Mouse (Mus musculus): ENCODE results near the gene Ush1c. TPM values are rescaled to one million over a fixed set of nuclear protein-coding genes. Genes with fewer than 3 reads are reported as not detected.

Ush1c gene
- polyA plus RNA-seq (2015; fragmentation: Nextera tagmentation; extraction: Ambion mirVana), result 1.6 and 2.3 TPM in 2 replicates

- Histone ChIP-seq H3K4me1 (ENCODE audit: control insufficient read depth, insufficient read depth, low read length) (peaks cover 19% of the 10 kb centered on the region), H3K27me3 (ENCODE audit: control insufficient read depth, insufficient read depth, low read depth, low read length) (no peaks in the 10 kb centered on the region; the same call in 1 of the 2 replicates), H3K4me3 (ENCODE audit: low read depth, low read length) (no peak within 1 kb of the TSS), H3K27ac (ENCODE audit: low read length) (no peak within 1 kb of the TSS), H3K36me3 (ENCODE audit: control insufficient read depth, insufficient read depth, low read length) (no peaks in the 10 kb centered on the region), H3K9ac (ENCODE audit: low read depth, low read length) (no peak within 1 kb of the TSS), H3K4me2 (ENCODE audit: low read length) (no peak within 1 kb of the TSS), H3K9me3 (replicated peaks; ENCODE audit: control insufficient read depth, low read length, poor library complexity, severe bottlenecking) (no peaks in the 10 kb centered on the region)
- ATAC-seq, result no peak
- WGBS, result 28% methylated on average over 10 of the region's 10 CpGs
Observed at GRCm38 (mm10) chr7:46238346-46238745, at the start of gene Ush1c. Gene Ush1c (minus strand): TSS chr7:46238503.

DNA sequence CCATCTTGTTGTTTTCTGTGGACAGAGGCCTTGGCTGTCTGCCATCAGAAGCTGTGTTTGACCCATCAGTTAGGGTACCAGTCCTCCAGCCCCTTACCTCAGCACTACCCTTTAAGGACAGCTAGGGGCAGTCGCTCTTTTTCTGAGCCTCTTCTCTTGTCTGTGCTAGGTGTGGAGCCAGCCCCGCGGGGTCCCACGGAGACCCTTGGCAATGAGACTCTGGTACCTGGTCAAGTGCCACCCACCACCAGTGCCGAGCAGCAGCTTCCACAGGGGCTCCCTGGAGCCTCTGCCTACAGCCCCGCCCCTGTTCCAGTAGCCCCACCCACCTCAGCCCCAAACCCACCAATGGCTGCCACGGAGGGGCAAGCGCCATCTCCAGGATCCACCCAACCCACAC lies 48.7 kb upstream of the Ush1c start:
- Histone ChIP-seq H3K4me2 (ENCODE audit: low read length) (no peak overlapping the region), H3K27ac (ENCODE audit: low read length) (no peak overlapping the region), H3K36me3 (ENCODE audit: control insufficient read depth, insufficient read depth, low read length) (no peaks in the 10 kb centered on the region), H3K27me3 (ENCODE audit: control insufficient read depth, insufficient read depth, low read depth, low read length) (no peaks in the 10 kb centered on the region), H3K4me3 (ENCODE audit: low read depth, low read length) (no peak overlapping the region), H3K9me3 (replicated peaks; ENCODE audit: control insufficient read depth, low read length, poor library complexity, severe bottlenecking) (no peaks in the 10 kb centered on the region), H3K9ac (ENCODE audit: low read depth, low read length) (no peak overlapping the region), H3K4me1 (ENCODE audit: control insufficient read depth, insufficient read depth, low read length) (no peaks in the 10 kb centered on the region)
- WGBS, result 31% methylated on average over 8 of the region's 8 CpGs
- ATAC-seq, result no peak

GRCm38 (mm10) chr7:46286391-46286790 lies 48.1 kb upstream of the Ush1c start:
- Histone ChIP-seq H3K4me3 (ENCODE audit: low read depth, low read length) (no peak overlapping the region), H3K9me3 (replicated peaks; ENCODE audit: control insufficient read depth, low read length, poor library complexity, severe bottlenecking) (no peaks in the 10 kb centered on the region), H3K36me3 (ENCODE audit: control insufficient read depth, insufficient read depth, low read length) (no peaks in the 10 kb centered on the region), H3K27ac (ENCODE audit: low read length) (no peak overlapping the region), H3K9ac (ENCODE audit: low read depth, low read length) (no peak overlapping the region), H3K4me2 (ENCODE audit: low read length) (no peak overlapping the region), H3K27me3 (ENCODE audit: control insufficient read depth, insufficient read depth, low read depth, low read length) (no peaks in the 10 kb centered on the region), H3K4me1 (ENCODE audit: control insufficient read depth, insufficient read depth, low read length) (no peaks in the 10 kb centered on the region)
- WGBS, result 93% methylated on average over 4 of the region's 4 CpGs
- no peak for ATAC-seq

DNA sequence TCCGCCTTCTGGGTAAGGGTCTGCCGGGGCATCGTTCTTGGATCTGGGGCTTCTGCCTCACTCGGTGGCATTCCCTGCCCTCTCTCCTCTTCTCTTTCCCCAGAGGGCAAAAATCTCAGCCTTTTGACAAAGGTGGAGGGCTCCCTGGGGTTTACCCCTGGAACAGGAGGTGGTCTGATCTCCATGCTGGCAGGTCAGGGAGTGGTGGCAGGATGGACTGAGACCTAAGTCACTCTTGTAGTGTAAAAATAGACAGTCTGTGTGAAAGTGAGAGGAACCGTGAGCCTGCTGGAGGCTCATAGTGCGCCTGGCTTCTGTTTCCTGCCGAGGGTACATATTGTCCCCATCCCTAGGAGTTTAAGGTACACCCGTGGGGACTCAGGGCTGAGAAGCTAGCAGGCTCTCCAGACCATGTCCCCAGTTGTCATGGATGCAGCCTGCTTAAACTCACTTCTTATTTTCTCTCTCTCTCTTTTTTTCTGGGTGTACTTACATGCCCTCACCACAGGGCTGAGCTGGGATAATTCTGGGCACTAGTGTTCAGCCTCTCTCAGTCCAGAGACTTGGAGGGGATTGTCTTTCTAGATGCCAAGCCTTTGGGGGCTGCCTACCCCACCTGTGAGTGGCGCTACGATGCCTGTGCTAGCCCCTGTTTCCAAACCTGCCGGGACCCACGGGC lies 47.0 kb upstream of the Ush1c start:
- Histone ChIP-seq H3K4me3 (ENCODE audit: low read depth, low read length) (no peak overlapping the region), H3K36me3 (ENCODE audit: control insufficient read depth, insufficient read depth, low read length) (no peaks in the 10 kb centered on the region), H3K4me1 (ENCODE audit: control insufficient read depth, insufficient read depth, low read length) (no peaks in the 10 kb centered on the region), H3K27ac (ENCODE audit: low read length) (no peak overlapping the region), H3K27me3 (ENCODE audit: control insufficient read depth, insufficient read depth, low read depth, low read length) (no peaks in the 10 kb centered on the region), H3K4me2 (ENCODE audit: low read length) (no peak overlapping the region), H3K9me3 (replicated peaks; ENCODE audit: control insufficient read depth, low read length, poor library complexity, severe bottlenecking) (no peaks in the 10 kb centered on the region), H3K9ac (ENCODE audit: low read depth, low read length) (no peak overlapping the region)
- no peak for ATAC-seq
- 88% methylated on average over 12 of the region's 12 CpGs for WGBS

DNA sequence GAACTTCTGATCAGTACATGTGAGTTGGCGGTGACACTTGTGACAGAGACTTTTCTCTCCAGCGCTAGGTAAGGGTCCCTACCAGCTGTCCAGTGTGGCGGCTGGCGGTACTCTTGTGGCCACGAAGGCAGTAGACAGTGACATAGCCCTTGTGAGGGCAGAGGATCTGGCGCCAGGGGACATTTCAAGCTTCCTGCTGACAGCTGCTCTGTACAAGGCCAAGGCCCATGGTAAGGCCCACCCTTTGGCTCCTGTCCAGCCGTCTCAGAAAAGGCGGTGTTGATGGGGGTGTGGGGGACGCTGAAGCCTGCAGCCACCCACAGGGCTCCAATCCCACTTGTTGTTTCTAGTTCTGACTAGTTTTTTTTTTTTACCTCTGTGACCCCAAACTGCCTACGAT lies 45.4 kb upstream of the Ush1c start:
- Histone ChIP-seq H3K4me2 (ENCODE audit: low read length) (no peak overlapping the region), H3K9ac (ENCODE audit: low read depth, low read length) (no peak overlapping the region), H3K27ac (ENCODE audit: low read length) (no peak overlapping the region), H3K27me3 (ENCODE audit: control insufficient read depth, insufficient read depth, low read depth, low read length) (no peaks in the 10 kb centered on the region), H3K36me3 (ENCODE audit: control insufficient read depth, insufficient read depth, low read length) (no peaks in the 10 kb centered on the region), H3K4me1 (ENCODE audit: control insufficient read depth, insufficient read depth, low read length) (no peaks in the 10 kb centered on the region), H3K4me3 (ENCODE audit: low read depth, low read length) (no peak overlapping the region), H3K9me3 (replicated peaks; ENCODE audit: control insufficient read depth, low read length, poor library complexity, severe bottlenecking) (no peaks in the 10 kb centered on the region)
- WGBS, result 69% methylated on average over 10 of the region's 10 CpGs
- no peak for ATAC-seq

DNA sequence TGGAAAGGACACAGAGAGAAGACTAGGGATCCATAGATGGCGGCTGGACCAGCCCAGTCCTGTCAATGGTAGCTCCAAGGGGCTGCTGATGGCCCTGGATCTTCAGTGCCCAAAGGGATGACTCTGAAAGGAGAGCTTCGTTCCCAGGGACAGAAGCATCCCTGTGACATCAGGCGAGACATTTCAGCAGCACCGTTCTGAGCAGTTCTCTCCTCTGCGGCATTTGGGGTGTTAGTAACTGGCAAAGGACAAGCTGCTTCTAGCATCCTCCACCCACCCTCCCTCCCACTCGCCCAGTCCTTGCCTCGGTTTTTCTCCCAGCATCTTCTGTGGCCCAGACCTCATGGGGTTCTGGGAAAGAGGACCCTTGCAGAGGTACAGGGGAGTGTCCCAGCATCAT lies 44.0 kb upstream of the Ush1c start:
- H3K36me3 ChIP-seq (ENCODE audit: control insufficient read depth, insufficient read depth, low read length), result no peaks in the 10 kb centered on the region
- H3K4me2 ChIP-seq (ENCODE audit: low read length), result no peak overlapping the region
- no peak for ATAC-seq
- WGBS, result 70% methylated on average over 7 of the region's 7 CpGs
- no peak overlapping the region for H3K4me3 ChIP-seq (ENCODE audit: low read depth, low read length)
- no peaks in the 10 kb centered on the region for H3K9me3 ChIP-seq (replicated peaks; ENCODE audit: control insufficient read depth, low read length, poor library complexity, severe bottlenecking)
- no peak overlapping the region for H3K27ac ChIP-seq (ENCODE audit: low read length)
- H3K4me1 ChIP-seq (ENCODE audit: control insufficient read depth, insufficient read depth, low read length), result no peaks in the 10 kb centered on the region
- no peaks in the 10 kb centered on the region for H3K27me3 ChIP-seq (ENCODE audit: control insufficient read depth, insufficient read depth, low read depth, low read length)
- H3K9ac ChIP-seq (ENCODE audit: low read depth, low read length), result no peak overlapping the region

GRCm38 (mm10) chr7:46280896-46281295 lies 42.6 kb upstream of the Ush1c start:
- no peak overlapping the region for H3K4me2 ChIP-seq (ENCODE audit: low read length)
- H3K27me3 ChIP-seq (ENCODE audit: control insufficient read depth, insufficient read depth, low read depth, low read length), result no peaks in the 10 kb centered on the region
- no peaks in the 10 kb centered on the region for H3K36me3 ChIP-seq (ENCODE audit: control insufficient read depth, insufficient read depth, low read length)
- H3K4me3 ChIP-seq (ENCODE audit: low read depth, low read length), result no peak overlapping the region
- H3K9me3 ChIP-seq (replicated peaks; ENCODE audit: control insufficient read depth, low read length, poor library complexity, severe bottlenecking), result no peaks in the 10 kb centered on the region
- H3K9ac ChIP-seq (ENCODE audit: low read depth, low read length), result no peak overlapping the region
- H3K27ac ChIP-seq (ENCODE audit: low read length), result no peak overlapping the region
- ATAC-seq, result no peak
- H3K4me1 ChIP-seq (ENCODE audit: control insufficient read depth, insufficient read depth, low read length), result no peaks in the 10 kb centered on the region

DNA sequence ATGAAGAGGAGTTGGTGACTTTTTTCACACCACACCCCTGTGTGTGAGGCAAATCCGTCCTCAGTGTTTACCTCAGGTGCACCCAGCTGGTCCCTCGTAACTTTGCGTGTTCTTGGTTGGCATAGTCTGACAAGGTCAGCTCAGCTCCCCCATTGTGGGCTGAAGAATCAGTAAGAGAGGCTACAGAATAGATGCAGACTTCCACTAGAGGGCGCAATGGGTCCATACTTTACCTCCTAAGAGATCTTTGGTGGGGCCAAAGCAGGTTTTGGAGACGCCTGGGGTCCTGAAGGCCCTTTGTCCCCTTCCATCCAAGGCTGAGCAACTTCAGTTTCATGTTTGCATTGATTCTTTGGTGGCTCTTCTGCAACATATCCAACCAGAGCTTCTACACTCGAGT lies 41.6 kb upstream of the Ush1c start:
- 18% methylated on average over 6 of the region's 6 CpGs for WGBS
- ATAC-seq, result no peak
- Histone ChIP-seq H3K36me3 (ENCODE audit: control insufficient read depth, insufficient read depth, low read length) (no peaks in the 10 kb centered on the region), H3K4me2 (ENCODE audit: low read length) (no peak overlapping the region), H3K4me1 (ENCODE audit: control insufficient read depth, insufficient read depth, low read length) (no peaks in the 10 kb centered on the region), H3K27ac (ENCODE audit: low read length) (no peak overlapping the region), H3K4me3 (ENCODE audit: low read depth, low read length) (no peak overlapping the region), H3K9ac (ENCODE audit: low read depth, low read length) (no peak overlapping the region), H3K9me3 (replicated peaks; ENCODE audit: control insufficient read depth, low read length, poor library complexity, severe bottlenecking) (no peaks in the 10 kb centered on the region), H3K27me3 (ENCODE audit: control insufficient read depth, insufficient read depth, low read depth, low read length) (no peaks in the 10 kb centered on the region)

DNA sequence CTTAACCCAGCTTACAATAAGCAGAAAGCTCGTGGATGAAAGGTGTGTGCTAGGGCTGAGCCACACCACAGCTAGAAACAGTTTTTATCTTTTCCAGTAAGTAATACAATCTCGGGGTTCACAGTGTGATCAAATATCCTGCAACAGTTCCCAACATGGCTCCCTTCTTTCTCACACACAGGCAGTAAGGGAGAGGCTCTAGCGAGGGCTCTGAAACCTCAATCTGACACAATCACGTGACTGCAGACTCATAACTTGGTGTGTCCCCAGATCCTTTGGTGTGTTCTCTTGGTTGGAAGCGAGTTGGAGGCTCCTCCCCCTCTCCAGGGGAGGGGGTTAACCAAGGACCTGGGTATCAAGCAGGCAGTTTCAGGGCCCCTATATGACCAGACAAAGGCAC lies 37.9 kb upstream of the Ush1c start:
- Histone ChIP-seq H3K9ac (ENCODE audit: low read depth, low read length) (no peak overlapping the region), H3K9me3 (replicated peaks; ENCODE audit: control insufficient read depth, low read length, poor library complexity, severe bottlenecking) (no peaks in the 10 kb centered on the region), H3K4me3 (ENCODE audit: low read depth, low read length) (no peak overlapping the region), H3K36me3 (ENCODE audit: control insufficient read depth, insufficient read depth, low read length) (no peaks in the 10 kb centered on the region), H3K4me1 (ENCODE audit: control insufficient read depth, insufficient read depth, low read length) (no peaks in the 10 kb centered on the region), H3K4me2 (ENCODE audit: low read length) (no peak overlapping the region), H3K27ac (ENCODE audit: low read length) (no peak overlapping the region), H3K27me3 (ENCODE audit: control insufficient read depth, insufficient read depth, low read depth, low read length) (no peaks in the 10 kb centered on the region)
- no peak for ATAC-seq
- WGBS, result 65% methylated on average over 5 of the region's 5 CpGs
